7 mouse cellular contexts compared by ENCODE assay signal in the genomic region with DNA sequence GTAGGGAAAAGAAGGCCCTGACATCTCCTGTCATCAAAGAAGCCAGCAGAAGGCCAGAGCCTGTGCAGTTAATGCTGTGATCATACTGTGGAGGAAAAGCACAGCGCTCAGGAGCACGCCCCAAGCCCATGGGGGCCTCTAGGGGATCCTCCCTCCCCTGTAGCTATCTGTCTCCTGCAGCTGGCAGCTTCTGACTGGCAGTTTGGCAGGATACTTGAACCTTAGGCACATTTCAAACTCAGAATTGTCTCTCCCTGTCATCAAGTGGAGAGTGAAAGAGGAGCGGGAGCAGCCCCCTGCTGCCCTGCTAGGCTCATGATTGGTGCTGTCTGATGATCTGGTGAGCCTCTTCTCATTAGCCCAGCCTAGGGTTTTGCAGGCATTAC. TPM values are rescaled to one million over a fixed set of nuclear protein-coding genes. Genes with fewer than 3 reads are reported as not detected.
DNase-seq lines count a peak whose midpoint lies in the region; ATAC-seq lines count a peak whose summit lies in the region.

No protein-coding gene starts in this region.

- H3K4me2 ChIP-seq in heart, embryonic 13.5 days, result peak overlapping the region; percentile 16
- peak overlapping the region; percentile 56 for H3K4me2 ChIP-seq in liver, embryonic 16.5 days (ENCODE audit: low read depth, low read length)

- 20% methylated on average over 3 of the region's 3 CpGs for WGBS in heart, embryonic 13.5 days
- WGBS in liver, embryonic 16.5 days (ENCODE audit: insufficient replicate concordance), result 16% methylated on average over 3 of the region's 3 CpGs

- H3K36me3 ChIP-seq in heart, embryonic 13.5 days, result no peaks in the 10 kb centered on the region
- no peaks in the 10 kb centered on the region for H3K36me3 ChIP-seq in liver, embryonic 16.5 days (ENCODE audit: control insufficient read depth, insufficient read depth)

- no peak overlapping the region for H3K4me3 ChIP-seq in heart, embryonic 13.5 days
- peak overlapping the region; percentile 40 for H3K4me3 ChIP-seq in liver, embryonic 16.5 days (ENCODE audit: low read depth, low read length)

- peaks cover 34% of the 10 kb centered on the region for H3K4me1 ChIP-seq in heart, embryonic 13.5 days
- peaks cover 70% of the 10 kb centered on the region for H3K4me1 ChIP-seq in liver, embryonic 16.5 days (ENCODE audit: control insufficient read depth, low read depth, low read length)

- H3K27me3 ChIP-seq in heart, embryonic 13.5 days (replicated peaks), result no peaks in the 10 kb centered on the region; the same call in 1 of the 2 replicates
- H3K27me3 ChIP-seq in liver, embryonic 16.5 days (ENCODE audit: control insufficient read depth, insufficient read depth, low read depth, low read length), result no peaks in the 10 kb centered on the region

- H3K27ac ChIP-seq in heart, embryonic 13.5 days (replicated peaks), result peak overlapping the region; percentile 63
- H3K27ac ChIP-seq in liver, embryonic 16.5 days (ENCODE audit: low read length), result peak overlapping the region; percentile 99

- DNase-seq in adipocyte (ENCODE audit: low spot score), result peak; percentile 93
- peak; percentile 92 for DNase-seq in c-Kit-positive CD71-positive TER-119-negative erythroid progenitor cells, embryonic 14.5 days (ENCODE audit: low read depth)
- no peak for DNase-seq in ovary, adult 18-20 months (ENCODE audit: low spot score)
- DNase-seq in adrenal gland, adult 8-10 months, result no peak

- no peak overlapping the region for H3K9ac ChIP-seq in heart, embryonic 13.5 days
- peak overlapping the region; percentile 67 for H3K9ac ChIP-seq in liver, embryonic 16.5 days (ENCODE audit: low read depth, low read length)

- peak; percentile 66 for ATAC-seq in heart, embryonic 13.5 days (ENCODE audit: extremely low read depth, insufficient number of reproducible peaks, low FRiP score, low TSS enrichment)
- ATAC-seq in liver, embryonic 16.5 days (ENCODE audit: low read depth), result peak; percentile 96
- no peak for ATAC-seq in inflammation-experienced regulatory T-cells, adult 6 months

- no peaks in the 10 kb centered on the region for H3K9me3 ChIP-seq in heart, embryonic 13.5 days
- H3K9me3 ChIP-seq in liver, embryonic 16.5 days (replicated peaks; ENCODE audit: control insufficient read depth, low read length), result no peaks in the 10 kb centered on the region

RNA-seq across cellular contexts. Expression of gene Pcx, which starts 48.3 kb away (rescaled TPM):
- polyA plus RNA-seq in heart, embryonic 13.5 days (2015; fragmentation: Nextera tagmentation; extraction: Ambion mirVana), result 11.6 and 13.1 TPM in 2 replicates
- polyA plus RNA-seq in liver, embryonic 16.5 days (2015; fragmentation: Nextera tagmentation; extraction: Ambion mirVana), result 88.7 and 118 TPM in 2 replicates
- 100 to 1,000 TPM; 351 to 737 (median 517) TPM for total RNA-seq in adrenal gland, adult 8-10 months (2022)
- 1 to 10 TPM in 1 of 3 experiments, under 1 TPM in 2; 0.67 to 1.3 (median 0.69) TPM for polyA plus RNA-seq in inflammation-experienced regulatory T-cells, adult 6 months (2017; shearing (Covaris generic))

RNA-seq across cellular contexts. Expression of gene Lrfn4, which starts 56.9 kb away (rescaled TPM):
- polyA plus RNA-seq in heart, embryonic 13.5 days (2015; fragmentation: Nextera tagmentation; extraction: Ambion mirVana), result 3.2 and 3.8 TPM in 2 replicates
- polyA plus RNA-seq in liver, embryonic 16.5 days (2015; fragmentation: Nextera tagmentation; extraction: Ambion mirVana), result 0.23 and 0.28 TPM in 2 replicates
- 1 to 10 TPM; 3.9 to 9.3 (median 6.5) TPM for total RNA-seq in adrenal gland, adult 8-10 months (2022)
- under 1 TPM in 1 of 3 experiments, not detected in 2; 0.18 TPM for polyA plus RNA-seq in inflammation-experienced regulatory T-cells, adult 6 months (2017; shearing (Covaris generic))

Comparison
In these comparisons a context has a peak if more than half of its experiments do, and no peak if none do; other contexts are left out.
1. DNase-seq: peak in adipocyte (single experiment) and c-Kit-positive CD71-positive TER-119-negative erythroid progenitor cells, embryonic 14.5 days (single experiment); none in ovary, adult 18-20 months (single experiment) and adrenal gland, adult 8-10 months (single experiment).